In the genomic region with DNA sequence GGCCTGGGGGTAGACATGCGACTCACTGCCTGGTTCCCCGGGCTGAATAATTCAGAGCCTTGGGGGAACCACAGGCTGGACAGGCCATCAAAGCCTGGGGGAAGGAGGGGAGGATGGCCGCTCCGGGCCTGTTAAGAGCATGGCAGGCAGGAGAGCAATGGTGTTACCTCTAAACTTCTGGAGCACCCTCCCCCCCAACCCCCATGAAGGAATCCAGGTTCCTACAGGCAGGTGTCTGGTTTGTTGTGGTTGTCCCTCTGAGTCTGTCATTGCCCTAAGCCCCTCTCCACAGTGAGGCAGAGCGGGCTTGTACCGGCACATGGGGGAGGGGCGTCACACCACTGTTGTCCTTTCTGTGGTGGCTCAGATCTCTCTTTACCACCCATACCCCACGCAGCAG, we compare ENCODE assay signal across 8 mouse cellular contexts.
DNase-seq lines count a peak whose midpoint lies in the region; ATAC-seq and TF ChIP-seq lines count a peak whose summit lies in the region.

No protein-coding gene starts in this region.

- H3K9me3 ChIP-seq in heart, embryonic 14.5 days (ENCODE audit: control insufficient read depth, low read length): peaks cover 4% of the 10 kb centered on the region; the same call in 1 of the 2 replicates
- no peaks in the 10 kb centered on the region for H3K9me3 ChIP-seq in MEL (replicated peaks; ENCODE audit: insufficient read depth, low read length)
- H3K9me3 ChIP-seq in hindbrain, embryonic 13.5 days: no peaks in the 10 kb centered on the region
- H3K9me3 ChIP-seq in midbrain, embryonic 13.5 days: no peaks in the 10 kb centered on the region

- DNase-seq in heart, adult 9 months (ENCODE audit: low spot score in 2 of 2): no peak
- DNase-seq in MEL (ENCODE audit: low read depth, low spot score): no peak
- no peak for DNase-seq in ovary, postnatal 14 days (ENCODE audit: low spot score)
- DNase-seq in adrenal gland, postnatal 10 days: no peak

- 18% methylated on average over 8 of the region's 8 CpGs for WGBS in heart, embryonic 14.5 days
- 9% methylated on average over 8 of the region's 8 CpGs for WGBS in hindbrain, embryonic 13.5 days
- 6% methylated on average over 8 of the region's 8 CpGs for whole genome bisulfite sequencing in midbrain, embryonic 13.5 days

- TF ChIP-seq RAD21 in MEL (IDR thresholded peaks at IDR 0.05; ENCODE audit: low read depth, low read length): no peak

- no peak for TF ChIP-seq EP300 in MEL (IDR thresholded peaks at IDR 0.05; ENCODE audit: low read depth in 1 of 2, low read length in 2 of 2)

- peak overlapping the region; percentile 51 for H3K4me2 ChIP-seq in heart, embryonic 14.5 days (ENCODE audit: low read length)
- peak overlapping the region; percentile 46 for H3K4me2 ChIP-seq in hindbrain, embryonic 13.5 days
- peak overlapping the region; percentile 36 for H3K4me2 ChIP-seq in midbrain, embryonic 13.5 days (replicated peaks)

- H3K36me3 ChIP-seq in heart, embryonic 14.5 days (ENCODE audit: control insufficient read depth, insufficient read depth, low read length): no peaks in the 10 kb centered on the region
- H3K36me3 ChIP-seq in MEL (ENCODE audit: control insufficient read depth in 1 of 2, insufficient read depth in 2 of 2, low read length in 2 of 2): peaks cover 0 to 21% of the 10 kb centered on the region in 2 experiments; a peak in 2 of 4 replicates
- H3K36me3 ChIP-seq in hindbrain, embryonic 13.5 days: no peaks in the 10 kb centered on the region
- H3K36me3 ChIP-seq in midbrain, embryonic 13.5 days: no peaks in the 10 kb centered on the region

- no peak overlapping the region; a peak in 1 of 4 replicates for H3K4me3 ChIP-seq in heart, embryonic 14.5 days (ENCODE audit: control insufficient read depth in 1 of 2, insufficient read depth in 1 of 2, low read depth in 1 of 2, low read length in 2 of 2)
- peak overlapping the region in 1 of 2 experiments; percentile 22; a peak in 1 of 4 replicates for H3K4me3 ChIP-seq in MEL (ENCODE audit: control insufficient read depth in 1 of 2, insufficient read depth in 1 of 2, low read depth in 2 of 2, low read length in 2 of 2)
- 0 out of 2 replicates have a peak overlapping the region, but pooled peaks have one; percentile 8 for H3K4me3 ChIP-seq in hindbrain, embryonic 13.5 days
- no peak overlapping the region for H3K4me3 ChIP-seq in midbrain, embryonic 13.5 days (replicated peaks)

- no peak for ATAC-seq in heart, embryonic 14.5 days (ENCODE audit: insufficient number of reproducible peaks, insufficient read depth, low FRiP score, low read depth)
- ATAC-seq in hindbrain, embryonic 13.5 days (ENCODE audit: low FRiP score): peak; percentile 23; the same call in 1 of the 2 replicates
- peak; percentile 63 for ATAC-seq in midbrain, embryonic 13.5 days
- no peak for ATAC-seq in megakaryocyte progenitor cell, adult 5-6 weeks (replicated peaks; ENCODE audit: poor library complexity)

- H3K79me2 ChIP-seq in MEL (ENCODE audit: control insufficient read depth, insufficient read depth, low read length, poor library complexity): no peaks in the 10 kb centered on the region

- peaks cover 43% of the 10 kb centered on the region for H3K27me3 ChIP-seq in heart, embryonic 14.5 days (ENCODE audit: control insufficient read depth, insufficient read depth, low read length)
- peaks cover 0 to 2% of the 10 kb centered on the region in 2 experiments; a peak in 1 of 4 replicates for H3K27me3 ChIP-seq in MEL (ENCODE audit: control insufficient read depth in 1 of 2, insufficient read depth in 2 of 2, low read length in 2 of 2)
- H3K27me3 ChIP-seq in hindbrain, embryonic 13.5 days: peaks cover 12% of the 10 kb centered on the region; the same call in 1 of the 2 replicates
- H3K27me3 ChIP-seq in midbrain, embryonic 13.5 days: peaks cover 4% of the 10 kb centered on the region; the same call in 1 of the 2 replicates

- no peak for TF ChIP-seq CTCF in MEL (IDR thresholded peaks at IDR 0.05 in 2 of 3, conservative IDR thresholded peaks at IDR 0.05 in 1 of 3; ENCODE audit: control insufficient read depth in 1 of 3, insufficient read depth in 1 of 3, low read depth in 2 of 3, low read length in 3 of 3, poor library complexity in 1 of 3, severe bottlenecking in 1 of 3)

- H3K27ac ChIP-seq in heart, embryonic 14.5 days (replicated peaks in 1 of 2; ENCODE audit: control insufficient read depth in 1 of 2, insufficient read depth in 1 of 2, low read depth in 2 of 2, low read length in 2 of 2): no peak overlapping the region
- peak overlapping the region; percentile 76 for H3K27ac ChIP-seq in MEL (ENCODE audit: control insufficient read depth, low read depth, low read length)
- peak overlapping the region; percentile 79 for H3K27ac ChIP-seq in hindbrain, embryonic 13.5 days
- H3K27ac ChIP-seq in midbrain, embryonic 13.5 days: peak overlapping the region; percentile 91

- TF ChIP-seq POLR2A in MEL (IDR thresholded peaks at IDR 0.05; ENCODE audit: control insufficient read depth in 1 of 2, insufficient read depth in 1 of 2, low read depth in 1 of 2, low read length in 2 of 2, poor library complexity in 1 of 2): no peak

- peaks cover 15 to 20% of the 10 kb centered on the region in 2 experiments for H3K4me1 ChIP-seq in heart, embryonic 14.5 days (ENCODE audit: control insufficient read depth in 2 of 2, insufficient read depth in 2 of 2, low read length in 2 of 2)
- peaks cover 14 to 33% of the 10 kb centered on the region in 2 experiments; a peak in 3 of 4 replicates for H3K4me1 ChIP-seq in MEL (ENCODE audit: control insufficient read depth in 1 of 2, insufficient read depth in 2 of 2, low read length in 2 of 2)
- H3K4me1 ChIP-seq in hindbrain, embryonic 13.5 days (replicated peaks): peaks cover 37% of the 10 kb centered on the region
- H3K4me1 ChIP-seq in midbrain, embryonic 13.5 days (replicated peaks): peaks cover 51% of the 10 kb centered on the region

- 0 out of 2 replicates have a peak overlapping the region, but pooled peaks have one; percentile 11 for H3K9ac ChIP-seq in heart, embryonic 14.5 days (ENCODE audit: low read length)
- H3K9ac ChIP-seq in MEL (ENCODE audit: control insufficient read depth, low read depth, low read length, poor library complexity, severe bottlenecking): peak overlapping the region; percentile 51
- H3K9ac ChIP-seq in hindbrain, embryonic 13.5 days: 0 out of 2 replicates have a peak overlapping the region, but pooled peaks have one; percentile 62
- peak overlapping the region; percentile 53 for H3K9ac ChIP-seq in midbrain, embryonic 13.5 days (replicated peaks)

TF ChIP-seq in MEL, 35 proteins besides CTCF, POLR2A, EP300 and RAD21:
- TF ChIP-seq CHD2 (IDR thresholded peaks at IDR 0.05; ENCODE audit: low read length) (no peak), BHLHE40 (IDR thresholded peaks at IDR 0.05; ENCODE audit: borderline replicate concordance, low read depth, low read length) (no peak), ZC3H11A (IDR thresholded peaks at IDR 0.05; ENCODE audit: low read depth, low read length) (no peak), USF2 (IDR thresholded peaks at IDR 0.05; ENCODE audit: borderline replicate concordance in 1 of 2, insufficient read depth in 1 of 2, low read depth in 1 of 2, low read length in 2 of 2) (no peak), NELFE (IDR thresholded peaks at IDR 0.05; ENCODE audit: low read depth, low read length) (no peak), ZMIZ1 (IDR thresholded peaks at IDR 0.05; ENCODE audit: low read depth, low read length) (no peak), POLR2AphosphoS2 (IDR thresholded peaks at IDR 0.05; ENCODE audit: low read length) (no peak), SMC3 (IDR thresholded peaks at IDR 0.05; ENCODE audit: low read depth, low read length) (no peak), SIN3A (IDR thresholded peaks at IDR 0.05; ENCODE audit: low read length) (no peak), CHD1 (IDR thresholded peaks at IDR 0.05; ENCODE audit: low read depth, low read length) (no peak), MXI1 (IDR thresholded peaks at IDR 0.05; ENCODE audit: low read depth, low read length) (no peak), ELF1 (IDR thresholded peaks at IDR 0.05; ENCODE audit: low read depth, low read length) (no peak), TCF12 (IDR thresholded peaks at IDR 0.05; ENCODE audit: low read depth, low read length) (no peak), POLR2AphosphoS5 (IDR thresholded peaks at IDR 0.05; ENCODE audit: borderline replicate concordance, low read depth, low read length) (no peak), MAZ (IDR thresholded peaks at IDR 0.05; ENCODE audit: low read depth, low read length) (no peak), JUND (IDR thresholded peaks at IDR 0.05; ENCODE audit: low read depth, low read length) (no peak), ETS1 (IDR thresholded peaks at IDR 0.05; ENCODE audit: low read depth, low read length) (no peak), MAFK (IDR thresholded peaks at IDR 0.05; ENCODE audit: borderline replicate concordance, low read depth, low read length) (no peak)
TF ChIP-seq in MEL: peak in this region for 0.

Comparison
In these comparisons a context has a peak if more than half of its experiments do, and no peak if none do; other contexts are left out.
1. ATAC-seq: peak in hindbrain, embryonic 13.5 days (single experiment) and midbrain, embryonic 13.5 days (single experiment); none in heart, embryonic 14.5 days (single experiment) and megakaryocyte progenitor cell, adult 5-6 weeks (single experiment).
2. H3K27ac ChIP-seq: peak in MEL (single experiment), hindbrain, embryonic 13.5 days (single experiment) and midbrain, embryonic 13.5 days (single experiment); none in heart, embryonic 14.5 days (0 of 2).
3. H3K9ac ChIP-seq: peak in every context shown above with its lines; median percentile 62 in hindbrain, embryonic 13.5 days; 53 in midbrain, embryonic 13.5 days; 51 in MEL; 11 in heart, embryonic 14.5 days.
4. Peak in every context shown above with its lines, with median percentiles within 50 percentile points of each other: H3K4me2 ChIP-seq.